Mouse (Mus musculus): ENCODE results near the gene Zdhhc23.
A peak's percentile ranks its signal among the peaks of the same experiment; 100 is the strongest.

GRCm38 (mm10) chr16:44018372-44018771 lies 38.8 kb upstream of the Zdhhc23 start:
- TF ChIP-seq TCF12 (IDR thresholded peaks at IDR 0.05; ENCODE audit: low read depth, low read length) = peak; percentile 79
- TF ChIP-seq POLR2A (IDR thresholded peaks at IDR 0.05; ENCODE audit: control insufficient read depth in 1 of 2, insufficient read depth in 1 of 2, low read depth in 1 of 2, low read length in 2 of 2, poor library complexity in 1 of 2) = peak in 1 of 2 experiments; percentile 55; a peak in 2 of 4 replicates
- TF ChIP-seq MAZ (IDR thresholded peaks at IDR 0.05; ENCODE audit: low read depth, low read length) = 0 out of 2 replicates have a peak, but pooled peaks have one; percentile 57
- no peak for TF ChIP-seq CTCF (IDR thresholded peaks at IDR 0.05 in 2 of 3, conservative IDR thresholded peaks at IDR 0.05 in 1 of 3; ENCODE audit: control insufficient read depth in 1 of 3, insufficient read depth in 1 of 3, low read depth in 2 of 3, low read length in 3 of 3, poor library complexity in 1 of 3, severe bottlenecking in 1 of 3)
- TF ChIP-seq EP300 (IDR thresholded peaks at IDR 0.05; ENCODE audit: low read depth in 1 of 2, low read length in 2 of 2) = peak; percentile 73 to 85
- TF ChIP-seq CHD1 (IDR thresholded peaks at IDR 0.05; ENCODE audit: low read depth, low read length) = no peak
- TF ChIP-seq MEF2A (IDR thresholded peaks at IDR 0.05; ENCODE audit: extremely low read depth, insufficient replicate concordance, low read depth, low read length, poor library complexity, severe bottlenecking) = no peak
- TF ChIP-seq RCOR1 (IDR thresholded peaks at IDR 0.05; ENCODE audit: low read depth, low read length) = peak; percentile 65
